Mouse (Mus musculus): ENCODE results near the gene Olfr628.
"Not testable (repeated sequence)": the region's sequence is repeated elsewhere in the genome, so short reads cannot be mapped to it uniquely, and the experiment has no call there.

GRCm38 (mm10) chr7:103716398-103716797, 13.8 kb upstream of the Olfr628 start:
- TF ChIP-seq CTCF (IDR thresholded peaks at IDR 0.05 in 2 of 3, conservative IDR thresholded peaks at IDR 0.05 in 1 of 3; ENCODE audit: control insufficient read depth in 1 of 3, insufficient read depth in 1 of 3, low read depth in 2 of 3, low read length in 3 of 3, poor library complexity in 1 of 3, severe bottlenecking in 1 of 3); CHD2 (IDR thresholded peaks at IDR 0.05; ENCODE audit: low read length); TCF12 (IDR thresholded peaks at IDR 0.05; ENCODE audit: low read depth, low read length); NELFE (IDR thresholded peaks at IDR 0.05; ENCODE audit: low read depth, low read length): not testable (repeated sequence)
